Mouse (Mus musculus) gastrocnemius, postnatal 25 days (tissue): ENCODE measurements at regions not wholly inside any gene's neighbourhood (a gene's known extent, or its start where the extent isn't known, plus 50 kb on each side); places are given as distances from the start of the nearest gene placed in this dataset.

Experiments
- DNase-seq: peaks from one replicate; pipeline ENCODE4 v3.0.0; 2022

GRCm38 (mm10) chr11:112839721-112840494 lies 57.9 kb downstream of the Sox9 start:
- no peak for DNase-seq

GRCm38 (mm10) chr11:112840495-112840828 lies 58.4 kb downstream of the Sox9 start:
- no peak for DNase-seq

GRCm38 (mm10) chr11:112844258-112844901 lies 62.4 kb downstream of the Sox9 start:
- DNase-seq, result no peak

GRCm38 (mm10) chr11:112847146-112847545 lies 65.1 kb downstream of the Sox9 start:
- DNase-seq, result no peak

- DNase-seq, result no peak
These were observed 65.8 kb downstream of the Sox9 start for GRCm38 (mm10) chr11:112847851-112848250.

- DNase-seq, result no peak
These were observed 68.0 kb downstream of the Sox9 start for GRCm38 (mm10) chr11:112849974-112850373.

GRCm38 (mm10) chr11:112850532-112851272 lies 68.7 kb downstream of the Sox9 start:
- DNase-seq, result no peak

- no peak for DNase-seq
These were observed 69.3 kb downstream of the Sox9 start for GRCm38 (mm10) chr11:112851321-112851720.

GRCm38 (mm10) chr11:112855975-112856374 lies 74.0 kb downstream of the Sox9 start:
- DNase-seq, result no peak

- DNase-seq, result no peak
These were observed 77.3 kb downstream of the Sox9 start for GRCm38 (mm10) chr11:112859309-112859708.

GRCm38 (mm10) chr11:112860797-112861196 lies 78.8 kb downstream of the Sox9 start:
- no peak for DNase-seq

GRCm38 (mm10) chr11:112861233-112861632 lies 79.2 kb downstream of the Sox9 start:
- no peak for DNase-seq

- DNase-seq, result no peak
These were observed 83.8 kb downstream of the Sox9 start for GRCm38 (mm10) chr11:112865836-112866235.

- no peak for DNase-seq
These were observed 87.5 kb downstream of the Sox9 start for GRCm38 (mm10) chr11:112869571-112869970.

GRCm38 (mm10) chr11:112870201-112871035 lies 88.4 kb downstream of the Sox9 start:
- no peak for DNase-seq

GRCm38 (mm10) chr11:112872677-112873367 lies 90.8 kb downstream of the Sox9 start:
- no peak for DNase-seq

GRCm38 (mm10) chr11:112874239-112874638 lies 92.2 kb downstream of the Sox9 start:
- DNase-seq, result no peak

- no peak for DNase-seq
These were observed 94.2 kb downstream of the Sox9 start for GRCm38 (mm10) chr11:112876226-112876625.

GRCm38 (mm10) chr11:112878436-112878835 lies 96.4 kb downstream of the Sox9 start:
- no peak for DNase-seq

GRCm38 (mm10) chr11:112880736-112881135 lies 98.7 kb downstream of the Sox9 start:
- DNase-seq, result no peak

- no peak for DNase-seq
These were observed 103.4 kb downstream of the Sox9 start for GRCm38 (mm10) chr11:112885336-112885940.
